Mouse (Mus musculus): Measurements from ENCODE around the gene Ms4a10. TPM values are rescaled to one million over a fixed set of nuclear protein-coding genes. Genes with fewer than 3 reads are reported as not detected.

Gene Ms4a10
- polyA plus RNA-seq, 1 experiment from 2014 or later, result not detected

DNA sequence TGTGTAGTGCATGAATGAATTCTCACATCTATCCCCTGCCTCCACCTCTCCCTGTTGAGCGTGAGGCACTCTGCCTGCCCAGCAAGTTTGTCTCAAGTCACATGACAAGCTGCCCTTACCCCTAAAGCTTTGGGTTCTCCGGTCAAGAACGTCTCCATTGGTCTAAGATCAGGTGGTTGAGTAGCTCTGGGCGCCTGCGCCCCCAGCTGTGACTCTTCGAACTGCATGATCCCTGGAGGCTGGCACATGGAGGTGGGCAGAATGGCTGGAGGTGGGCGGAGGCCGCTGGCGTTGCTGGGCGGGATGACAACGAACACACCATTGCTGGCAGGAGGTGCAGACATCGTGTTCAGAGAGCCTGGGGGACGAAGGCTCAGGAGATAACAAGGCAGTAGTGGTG, 10.1 kb upstream of the Ms4a10 start:
- in situ Hi-C loops (cut with MboI; ENCODE audit: low pct_unique_long_range_greater_than_20kb), result no loop called here
- TF ChIP-seq CTCF (IDR thresholded peaks at IDR 0.05), result no peak

DNA sequence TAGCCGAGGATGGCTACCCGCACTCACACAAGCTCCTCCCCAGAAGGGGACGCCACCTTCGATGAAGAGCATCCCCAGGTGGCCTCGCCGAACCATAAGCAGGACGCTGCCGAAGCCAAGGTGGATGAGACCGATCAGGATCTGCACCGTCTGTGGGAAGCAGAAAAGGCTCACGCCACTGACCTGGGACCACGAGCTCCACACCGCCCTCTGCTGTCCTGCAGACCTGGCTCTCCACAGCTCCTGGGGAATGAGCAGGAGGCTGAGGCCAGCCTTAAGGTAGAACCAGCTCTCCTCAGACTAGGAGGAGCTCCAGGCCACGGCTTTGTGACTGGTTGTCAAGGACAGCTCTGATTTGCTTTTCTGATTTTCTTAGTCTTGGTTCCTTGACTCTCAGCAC, 8.7 kb upstream of the Ms4a10 start:
- DNase-seq (ENCODE audit: low read depth, low spot score) (no peak), ATAC-seq (no peak)
- ChIA-PET POLR2A (no interaction called here), CTCF (interaction anchor here (0.8 to 1.9 kb wide), 7 partner anchors 9 to 160 kb away, joined by 3 to 6 read pairs (median 3); partner anchors contain the start of gene Ms4a15)
- peak; percentile 54 for TF ChIP-seq CTCF (IDR thresholded peaks at IDR 0.05)
- H3K27me3 ChIP-seq, result no peaks in the 10 kb centered on the region
- in situ Hi-C loops (cut with MboI; ENCODE audit: low pct_unique_long_range_greater_than_20kb), result no loop called here

More for the DNA sequence above, 10.1 kb upstream of the Ms4a10 start:
- ATAC-seq (no peak), DNase-seq (ENCODE audit: low read depth, low spot score) (no peak)
- H3K27me3 ChIP-seq, result no peaks in the 10 kb centered on the region
- POLR2A ChIA-PET, result no interaction called here
- CTCF ChIA-PET, result interaction anchor here (1.5 kb wide), 1 partner anchor 17 kb away, joined by 3 read pairs; no protein-coding TSS in a partner anchor

DNA sequence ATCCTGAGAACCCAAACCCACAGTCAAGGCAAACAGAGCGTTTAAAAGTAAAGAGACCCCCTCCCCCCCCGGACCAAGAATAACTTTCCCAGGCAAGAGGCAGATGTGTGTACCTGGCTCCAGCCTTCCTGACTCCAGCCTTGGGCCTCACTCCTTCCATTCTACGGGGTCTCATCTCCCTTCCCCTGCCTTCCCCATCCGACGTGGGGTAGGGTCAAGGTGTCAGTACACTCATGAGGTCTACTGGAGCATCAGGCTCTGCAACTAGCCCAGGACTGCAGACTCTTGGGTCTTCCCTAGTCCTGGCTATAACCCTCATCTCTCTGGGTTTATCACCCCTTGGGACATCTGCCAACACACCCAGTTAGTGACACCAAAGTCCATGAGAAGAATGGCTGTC, 5.7 kb upstream of the Ms4a10 start:
- no peak for TF ChIP-seq CTCF (IDR thresholded peaks at IDR 0.05)
- in situ Hi-C loops (cut with MboI; ENCODE audit: low pct_unique_long_range_greater_than_20kb), result no loop called here
- POLR2A ChIA-PET, result no interaction called here
- ATAC-seq (no peak), DNase-seq (ENCODE audit: low read depth, low spot score) (no peak)
- CTCF ChIA-PET, result interaction anchor here (1.1 to 2.2 kb wide), 6 partner anchors 8 to 316 kb away, joined by 3 to 15 read pairs (median 6); no protein-coding TSS in a partner anchor
- H3K27me3 ChIP-seq, result no peaks in the 10 kb centered on the region

DNA sequence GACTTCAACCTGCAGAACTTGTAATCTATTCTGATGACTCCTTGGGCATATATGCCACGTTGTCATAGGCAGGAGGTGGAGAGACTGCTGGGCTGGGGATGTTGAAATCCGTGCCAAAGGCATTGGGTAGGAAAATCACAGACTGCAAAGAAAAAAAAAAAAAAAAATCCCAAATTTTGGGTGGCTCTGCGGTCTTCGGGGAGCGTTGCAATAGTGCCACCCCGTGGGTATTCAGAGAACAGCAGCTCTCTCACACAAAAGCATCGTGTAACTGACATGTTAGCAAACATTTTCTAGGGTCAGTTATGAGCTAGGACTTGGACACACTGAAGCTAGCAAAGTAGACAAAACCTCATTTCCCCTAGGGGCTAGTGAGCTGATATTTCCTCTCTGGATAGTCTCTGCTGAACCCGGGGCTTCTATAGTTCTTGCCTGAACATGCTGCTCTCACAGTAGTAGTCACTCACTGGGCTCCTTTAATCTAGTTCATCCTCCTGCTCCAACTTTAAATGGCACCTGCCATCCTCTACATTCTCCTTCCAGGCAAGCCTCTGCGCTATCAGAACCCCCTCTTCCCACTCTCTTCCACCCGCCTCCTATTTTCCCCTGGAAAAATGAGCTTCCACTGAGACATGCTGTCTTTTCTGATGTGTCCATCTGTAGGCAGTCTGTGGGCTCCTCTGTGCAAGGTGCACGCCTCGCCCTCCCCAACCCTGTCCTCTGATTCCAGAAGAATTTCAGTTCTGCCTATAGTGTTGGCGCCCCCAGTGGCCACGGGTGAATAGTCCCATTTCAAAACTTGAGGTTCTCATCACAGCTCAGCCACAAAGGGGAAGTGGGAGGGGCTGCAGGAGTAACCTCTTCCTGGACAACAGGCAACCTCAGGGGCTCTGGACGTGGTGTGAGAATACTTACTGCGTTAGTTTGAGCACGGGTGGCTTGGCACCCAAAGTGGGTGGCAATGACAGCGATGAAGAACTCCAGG, 5.0 kb upstream of the Ms4a10 start:
- CTCF ChIA-PET, result interaction anchor here (0.7 to 2.2 kb wide), 18 partner anchors 9 to 475 kb away, joined by 3 to 15 read pairs (median 4); no protein-coding TSS in a partner anchor
- DNase-seq (ENCODE audit: low read depth, low spot score) (no peak), ATAC-seq (peak; percentile 74)
- in situ Hi-C loops (cut with MboI; ENCODE audit: low pct_unique_long_range_greater_than_20kb), result no loop called here
- POLR2A ChIA-PET, result interaction anchor here (0.7 kb wide), 1 partner anchor 334 kb away, joined by 4 read pairs; no protein-coding TSS in a partner anchor
- peak; percentile 85 for TF ChIP-seq CTCF (IDR thresholded peaks at IDR 0.05)
- H3K27me3 ChIP-seq, result no peaks in the 10 kb centered on the region

DNA sequence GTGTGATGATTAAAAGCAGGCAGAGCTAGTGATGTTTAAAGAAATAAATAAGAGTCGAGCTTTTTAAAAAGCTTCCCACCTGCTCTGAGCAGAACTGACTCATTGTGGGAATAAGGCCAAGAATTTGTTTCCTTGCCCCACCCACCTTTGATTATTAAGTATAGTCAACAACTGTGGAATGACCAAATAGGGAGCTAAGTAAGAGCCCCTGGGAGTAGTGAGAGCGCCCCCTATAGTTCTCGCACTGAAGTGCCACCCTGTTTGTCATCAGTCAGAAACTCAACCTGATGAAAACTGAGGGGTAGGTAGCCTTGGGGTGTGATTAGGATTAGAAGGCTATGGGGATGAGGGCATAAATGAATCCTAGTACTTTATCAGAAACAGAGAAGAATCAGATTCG, 1.8 kb upstream of the Ms4a10 start:
- in situ Hi-C loops (cut with MboI; ENCODE audit: low pct_unique_long_range_greater_than_20kb), result no loop called here
- ChIA-PET CTCF (interaction anchor here (0.7 to 1.7 kb wide), 9 partner anchors 8 to 381 kb away, joined by 3 to 5 read pairs (median 3); no protein-coding TSS in a partner anchor), POLR2A (no interaction called here)
- peaks cover 9% of the 10 kb centered on the region for H3K27me3 ChIP-seq
- TF ChIP-seq CTCF (IDR thresholded peaks at IDR 0.05), result peak; percentile 82
- DNase-seq (ENCODE audit: low read depth, low spot score) (no peak), ATAC-seq (peak; percentile 5)

GRCm38 (mm10) chr19:10975187-10975586, 717 bp upstream of the Ms4a10 start:
- no peak for TF ChIP-seq CTCF (IDR thresholded peaks at IDR 0.05)
- CTCF ChIA-PET, result interaction anchor here (1.1 to 1.4 kb wide), 4 partner anchors 10 to 67 kb away, joined by 3 to 5 read pairs (median 4); no protein-coding TSS in a partner anchor
- POLR2A ChIA-PET, result no interaction called here
- in situ Hi-C loops (cut with MboI; ENCODE audit: low pct_unique_long_range_greater_than_20kb), result no loop called here
- peaks cover 10% of the 10 kb centered on the region for H3K27me3 ChIP-seq
- no peak for DNase-seq (ENCODE audit: low read depth, low spot score)
- no peak for ATAC-seq

DNA sequence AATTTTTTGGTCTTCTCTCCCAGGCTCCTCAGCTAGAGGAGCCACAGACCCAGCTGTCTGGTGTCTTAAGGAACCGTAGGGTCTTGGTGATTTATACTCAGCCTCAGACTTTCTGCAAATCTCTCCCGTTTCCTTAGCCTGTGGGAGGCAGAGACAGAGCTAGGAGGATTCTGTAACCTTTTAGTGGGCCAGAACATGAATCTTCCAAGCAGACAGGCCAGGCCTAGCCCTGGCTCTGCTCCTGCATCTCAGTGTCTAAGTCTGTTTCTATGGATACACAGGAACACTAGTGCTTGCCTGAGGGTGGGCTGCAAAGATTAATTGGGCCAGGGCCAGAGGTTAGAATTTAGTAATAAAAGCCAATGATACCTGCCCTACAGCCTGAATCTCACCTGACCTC, 1.3 kb downstream of the Ms4a10 start:
- CTCF ChIA-PET, result no interaction called here
- TF ChIP-seq CTCF (IDR thresholded peaks at IDR 0.05), result no peak
- DNase-seq (ENCODE audit: low read depth, low spot score) (no peak), ATAC-seq (no peak)
- POLR2A ChIA-PET, result no interaction called here
- in situ Hi-C loops (cut with MboI; ENCODE audit: low pct_unique_long_range_greater_than_20kb), result no loop called here
- H3K27me3 ChIP-seq, result peaks cover 20% of the 10 kb centered on the region

DNA sequence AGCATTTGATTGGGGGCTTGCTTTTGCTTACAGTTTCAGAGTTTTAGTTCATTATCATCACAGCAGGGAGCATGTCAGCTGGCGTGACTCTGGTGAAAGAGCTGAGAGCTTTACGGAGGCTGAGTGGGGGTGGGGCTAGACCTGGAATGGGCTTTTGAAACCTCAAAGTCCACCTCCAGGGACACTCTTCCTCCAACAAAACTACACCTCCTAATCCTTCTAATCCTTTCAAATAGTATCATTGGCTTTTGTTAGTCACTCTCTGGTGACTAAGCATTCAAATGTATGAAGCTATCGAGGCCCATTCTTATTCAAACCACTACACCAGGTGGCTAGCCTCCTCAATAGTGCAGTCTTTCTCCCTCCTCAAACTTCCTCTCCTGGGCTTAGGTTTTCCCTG, 1.8 kb downstream of the Ms4a10 start:
- POLR2A ChIA-PET, result no interaction called here
- CTCF ChIA-PET, result no interaction called here
- ATAC-seq (no peak), DNase-seq (ENCODE audit: low read depth, low spot score) (no peak)
- peaks cover 25% of the 10 kb centered on the region for H3K27me3 ChIP-seq
- in situ Hi-C loops (cut with MboI; ENCODE audit: low pct_unique_long_range_greater_than_20kb), result no loop called here
- TF ChIP-seq CTCF (IDR thresholded peaks at IDR 0.05), result no peak

DNA sequence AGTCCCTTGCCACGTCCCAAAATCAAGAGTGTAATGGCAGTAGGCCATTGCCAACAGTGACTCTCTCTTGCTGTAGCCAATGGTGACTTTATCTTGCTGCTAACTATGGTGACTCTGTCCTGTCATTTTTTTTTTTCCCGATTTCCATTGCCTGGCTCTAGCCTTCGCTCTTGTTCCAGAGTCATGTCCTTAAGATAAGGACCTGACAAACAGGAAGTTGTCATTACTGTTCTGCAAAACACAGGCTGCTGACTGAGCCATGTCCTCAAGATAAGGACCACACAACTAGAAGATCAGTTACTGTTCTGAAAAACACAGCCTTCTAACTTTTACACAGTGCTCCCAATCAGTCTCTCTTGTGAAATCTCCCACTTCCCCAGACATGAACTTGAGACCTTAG, 4.0 kb downstream of the Ms4a10 start:
- ChIA-PET CTCF (interaction anchor here (1.2 kb wide), 1 partner anchor 62 kb away, joined by 3 read pairs; no protein-coding TSS in a partner anchor), POLR2A (no interaction called here)
- no peak for TF ChIP-seq CTCF (IDR thresholded peaks at IDR 0.05)
- DNase-seq (ENCODE audit: low read depth, low spot score) (no peak), ATAC-seq (no peak)
- in situ Hi-C loops (cut with MboI; ENCODE audit: low pct_unique_long_range_greater_than_20kb), result no loop called here
- peaks cover 41% of the 10 kb centered on the region for H3K27me3 ChIP-seq

- DNase-seq (ENCODE audit: low read depth, low spot score) (no peak), ATAC-seq (no peak)
- ChIA-PET POLR2A (no interaction called here), CTCF (interaction anchor here (1.0 to 2.5 kb wide), 3 partner anchors 8 to 11 kb away, joined by 3 to 15 read pairs (median 3); no protein-coding TSS in a partner anchor)
- in situ Hi-C loops (cut with MboI; ENCODE audit: low pct_unique_long_range_greater_than_20kb), result no loop called here
- H3K27me3 ChIP-seq, result peaks cover 51% of the 10 kb centered on the region
- TF ChIP-seq CTCF (IDR thresholded peaks at IDR 0.05), result no peak
Observed at GRCm38 (mm10) chr19:10968578-10968977, 5.9 kb downstream of the Ms4a10 start.

DNA sequence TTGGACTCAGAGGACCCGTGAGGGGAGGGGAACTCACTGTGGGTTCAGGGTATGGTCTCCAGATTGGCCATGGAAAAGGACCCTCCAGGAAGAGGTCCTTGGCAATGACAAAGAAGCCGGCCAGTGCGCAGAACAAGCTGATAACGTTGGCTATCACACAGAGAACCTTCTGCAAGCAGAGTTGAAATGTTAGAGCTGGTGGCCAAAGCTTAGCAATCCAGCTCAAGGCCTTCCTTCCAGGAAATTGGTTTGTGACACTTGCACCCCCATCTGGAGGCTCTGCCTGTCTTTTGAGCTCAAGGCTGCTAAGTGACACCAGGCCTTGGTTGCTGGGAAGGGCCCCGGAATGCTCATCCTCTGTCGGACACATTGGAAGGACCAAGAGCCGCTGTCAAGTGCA, 8.7 kb downstream of the Ms4a10 start:
- ChIA-PET CTCF (interaction anchor here (0.7 to 1.4 kb wide), 5 partner anchors 10 to 58 kb away, joined by 3 to 5 read pairs (median 3); no protein-coding TSS in a partner anchor), POLR2A (no interaction called here)
- TF ChIP-seq CTCF (IDR thresholded peaks at IDR 0.05), result no peak
- in situ Hi-C loops (cut with MboI; ENCODE audit: low pct_unique_long_range_greater_than_20kb), result no loop called here
- ATAC-seq (no peak), DNase-seq (ENCODE audit: low read depth, low spot score) (no peak)
- H3K27me3 ChIP-seq, result peaks cover 56% of the 10 kb centered on the region

Measured in Patski (cell line).